Mouse (Mus musculus): ENCODE measurements around the gene Wdfy2.

DNA sequence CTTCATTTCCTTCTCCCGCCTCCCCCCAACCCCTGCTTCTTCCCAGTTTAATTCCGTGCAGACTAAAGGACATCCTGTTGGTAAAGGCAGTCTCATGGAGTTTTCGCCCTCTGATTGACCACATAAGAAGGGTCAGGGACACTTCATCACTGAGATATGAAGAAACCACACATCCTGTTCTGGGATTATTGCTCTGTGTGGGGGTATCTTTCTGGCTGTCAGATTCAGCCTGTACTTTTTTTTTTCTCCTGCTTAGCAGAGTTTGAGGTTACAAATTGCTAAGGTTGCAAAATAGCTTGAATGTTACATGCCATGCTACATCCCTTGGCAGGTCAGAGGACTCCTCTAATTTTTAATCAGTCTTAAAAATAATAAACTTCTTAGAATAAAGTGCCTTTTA is 153.8 kb downstream of the Wdfy2 start:
- TF ChIP-seq MAX (IDR thresholded peaks at IDR 0.05) (peak; percentile 71), CTCF (IDR thresholded peaks at IDR 0.05; ENCODE audit: control insufficient read depth, insufficient read depth, insufficient read length) (no peak), MYOG (IDR thresholded peaks at IDR 0.05; ENCODE audit: control insufficient read depth, extremely low read depth, insufficient read length) (no peak)
